Mouse (Mus musculus) layer of hippocampus, adult 9-11 months (tissue): ENCODE measurements around the gene Nenf.

Experiments
- DNase-seq: peaks from one replicate; pipeline ENCODE4 v3.0.0; 2022

Gene Nenf

DNA sequence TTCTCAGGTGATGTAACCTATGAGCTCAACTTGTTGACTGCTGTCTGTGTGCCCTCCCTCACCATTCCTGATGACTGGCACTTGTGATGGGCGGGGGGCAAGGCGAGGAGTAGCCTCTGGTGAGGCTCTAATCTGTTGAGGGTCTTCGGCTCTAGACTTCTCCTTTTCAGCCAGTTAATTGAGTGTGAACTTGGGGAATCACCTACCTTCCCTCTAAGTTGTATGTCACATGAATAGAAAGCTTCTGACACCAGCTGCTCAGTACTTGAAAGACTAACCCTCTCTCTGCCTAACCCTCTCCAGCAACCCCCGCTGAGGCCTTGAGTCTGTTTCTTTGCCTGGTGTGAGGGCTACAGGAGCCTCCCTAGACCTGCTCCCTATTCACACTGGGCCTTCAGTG lies 39.7 kb downstream of the Nenf start:
- DNase-seq: no peak

DNA sequence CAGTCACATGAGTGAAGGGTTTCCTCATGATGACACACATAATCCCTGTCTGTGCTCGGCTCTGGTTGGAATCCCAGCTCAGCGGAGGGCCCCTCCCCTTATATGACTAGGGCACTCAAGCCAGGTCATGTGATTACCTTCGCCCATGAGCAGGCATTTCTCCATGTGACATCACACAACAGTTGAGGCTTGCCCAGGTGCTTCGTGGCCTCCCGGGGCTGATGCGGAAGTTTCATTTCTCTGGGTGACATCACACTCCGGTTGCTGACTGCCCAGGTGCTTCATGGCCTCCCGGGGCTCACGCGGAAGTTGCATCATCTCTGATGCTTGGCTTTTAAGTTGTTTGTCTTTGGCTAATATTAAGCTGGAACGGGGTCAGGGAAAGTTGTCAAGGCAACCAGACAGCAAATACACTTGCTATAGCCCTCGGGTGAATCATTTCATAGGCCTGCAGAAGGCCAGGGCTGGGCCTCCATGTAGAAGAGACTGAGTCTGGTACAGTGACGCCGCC lies 40.4 kb downstream of the Nenf start:
- DNase-seq: no peak

DNA sequence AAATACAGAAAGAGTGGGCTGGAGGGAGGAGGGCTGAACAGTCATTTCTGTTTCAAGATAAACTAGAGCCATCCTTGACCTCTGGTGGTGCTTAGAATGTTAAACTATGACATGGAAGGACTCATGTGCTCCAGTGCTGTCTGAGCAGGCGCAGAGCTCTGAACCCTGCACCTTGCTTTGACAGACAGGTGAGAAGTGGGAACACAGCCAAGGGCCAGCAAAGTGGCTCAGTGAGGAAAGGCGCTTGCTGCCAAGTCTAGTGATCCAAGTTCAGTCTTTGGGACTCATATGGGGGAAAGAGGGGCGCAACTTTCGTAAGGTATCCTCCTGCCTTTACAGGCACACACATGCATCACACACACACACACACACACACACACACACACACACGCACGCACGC lies 41.8 kb downstream of the Nenf start:
- DNase-seq: no peak

DNA sequence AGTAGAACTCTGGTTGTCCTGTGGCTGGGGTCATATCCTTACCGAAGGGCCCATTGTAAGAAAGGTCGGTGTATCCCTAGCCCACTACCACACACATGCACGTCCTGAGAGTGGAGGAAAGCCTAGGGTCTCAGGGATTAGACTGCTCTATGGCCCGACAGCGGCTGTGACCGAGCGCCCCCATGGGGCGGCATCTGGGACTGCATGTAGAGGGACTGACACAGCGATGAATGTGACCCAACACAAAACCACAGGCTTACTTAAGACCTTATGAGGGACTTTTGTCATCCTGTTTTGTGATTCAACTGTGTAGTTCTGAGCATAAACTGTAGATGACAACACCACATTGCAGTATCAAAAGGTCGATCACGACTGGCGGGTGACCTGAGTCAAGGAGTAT lies 42.5 kb downstream of the Nenf start:
- peak; percentile 57 for DNase-seq

DNA sequence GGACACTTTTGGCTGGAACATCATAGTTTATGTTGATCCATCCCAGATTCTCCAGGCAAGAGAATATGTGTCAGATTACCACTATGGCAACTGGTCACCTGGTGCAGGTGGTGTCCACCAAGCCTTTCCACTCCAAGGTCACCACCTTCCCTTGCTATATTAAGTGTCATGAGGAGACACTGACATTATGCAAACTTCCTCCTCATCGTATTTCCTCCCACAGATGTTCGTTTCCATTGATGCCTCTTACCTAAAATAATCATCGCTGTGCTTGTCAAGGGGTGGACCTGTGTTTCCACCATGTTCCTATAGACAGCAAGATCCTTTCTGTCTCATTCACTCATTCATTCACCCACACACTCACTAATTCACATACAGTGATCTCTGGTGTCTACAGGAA lies 45.3 kb downstream of the Nenf start:
- DNase-seq: no peak

DNA sequence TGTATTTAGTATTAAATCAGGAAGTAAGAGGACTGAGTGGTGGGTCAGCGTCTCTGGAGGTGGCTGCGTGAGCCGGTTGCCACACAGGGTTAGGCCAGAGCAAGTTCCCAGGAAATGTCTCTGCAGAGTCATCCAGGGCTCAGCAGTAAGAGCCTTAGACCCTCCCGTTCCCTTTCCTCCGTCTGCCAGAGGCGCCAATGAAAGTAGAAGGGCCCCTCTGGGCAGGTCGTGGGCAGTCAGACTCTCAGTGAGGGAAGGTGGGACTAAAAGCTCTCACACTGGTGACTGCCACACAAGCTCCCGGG lies 48.4 kb downstream of the Nenf start:
- peak; percentile 89 for DNase-seq

DNA sequence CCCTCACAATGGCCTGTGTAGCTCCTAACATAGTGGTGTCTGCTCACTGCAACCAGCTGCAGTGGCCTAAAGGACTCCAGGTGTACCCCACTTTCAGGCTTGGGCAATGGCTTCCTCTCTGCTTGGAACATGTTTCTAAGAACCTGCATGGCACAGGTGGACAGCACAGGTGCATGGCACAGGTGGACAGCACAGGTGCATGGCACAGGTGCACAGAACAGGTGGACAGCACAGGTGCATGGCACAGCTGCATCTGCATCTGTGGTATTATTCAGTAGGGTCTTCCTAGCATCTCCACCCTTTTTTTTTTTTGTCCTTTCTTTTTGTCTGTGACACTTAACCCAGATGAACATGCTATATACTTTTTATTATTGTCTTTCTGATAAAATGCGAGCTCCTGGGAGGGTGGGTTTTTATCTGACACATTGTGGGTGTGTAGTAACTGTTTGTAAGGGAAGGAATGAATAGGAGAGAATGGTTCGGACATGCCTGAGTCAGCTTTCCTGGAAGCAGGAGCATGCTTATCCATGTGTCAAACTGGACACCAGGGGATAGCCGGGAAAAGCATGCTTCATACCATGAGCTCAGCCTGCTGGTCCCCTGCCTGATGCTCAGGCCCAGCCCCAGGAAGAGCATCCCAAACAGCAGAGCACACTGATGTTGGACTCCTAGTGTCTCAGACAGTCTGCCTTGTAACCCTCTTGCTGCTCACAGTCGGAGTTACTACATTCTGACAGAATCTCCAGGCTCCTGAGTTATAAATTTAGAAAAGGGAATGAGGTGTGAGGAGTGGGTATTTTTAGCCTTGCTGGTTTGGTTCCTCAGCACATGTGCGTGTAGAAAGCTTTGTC lies 49.0 kb downstream of the Nenf start:
- no peak for DNase-seq

DNA sequence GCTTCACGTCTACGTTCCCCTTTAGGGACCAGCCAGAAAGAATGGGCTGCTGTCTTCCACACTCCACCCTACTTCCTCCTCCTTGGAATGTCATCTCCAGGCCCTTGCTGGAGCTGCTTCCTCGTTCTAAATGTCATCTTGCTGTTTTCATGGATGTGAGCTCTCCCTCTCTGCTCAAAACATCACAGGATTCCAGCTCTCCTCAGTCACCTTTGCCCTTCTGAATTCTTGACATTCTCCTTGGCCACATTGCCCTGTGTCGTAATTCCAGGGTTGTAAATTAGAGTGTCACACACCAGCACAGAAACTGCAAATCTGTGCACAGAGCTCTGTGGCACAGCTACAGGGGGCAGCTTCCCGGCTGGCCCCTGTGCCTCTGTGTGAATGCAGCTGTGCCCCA lies 50.1 kb downstream of the Nenf start:
- DNase-seq: no peak

DNA sequence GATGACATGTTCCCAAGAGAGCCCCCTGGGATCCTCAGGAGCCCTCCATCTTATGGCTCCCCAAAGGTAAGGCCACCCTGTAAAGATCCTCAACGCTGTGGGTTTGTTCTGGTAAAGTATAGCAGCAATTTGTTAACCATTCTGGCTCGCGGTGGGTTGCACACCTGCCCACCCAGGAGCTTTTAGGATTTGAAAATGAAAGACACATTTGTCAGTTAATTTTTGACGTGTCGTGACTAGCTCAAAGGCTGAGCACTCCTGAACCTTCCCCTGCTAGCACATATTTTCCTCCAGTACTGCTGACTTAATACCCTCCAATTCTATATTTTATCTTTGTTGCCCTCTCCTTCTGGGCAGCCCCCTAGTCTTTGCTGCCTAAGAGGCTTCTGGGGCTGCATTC lies 50.8 kb downstream of the Nenf start:
- DNase-seq: no peak

DNA sequence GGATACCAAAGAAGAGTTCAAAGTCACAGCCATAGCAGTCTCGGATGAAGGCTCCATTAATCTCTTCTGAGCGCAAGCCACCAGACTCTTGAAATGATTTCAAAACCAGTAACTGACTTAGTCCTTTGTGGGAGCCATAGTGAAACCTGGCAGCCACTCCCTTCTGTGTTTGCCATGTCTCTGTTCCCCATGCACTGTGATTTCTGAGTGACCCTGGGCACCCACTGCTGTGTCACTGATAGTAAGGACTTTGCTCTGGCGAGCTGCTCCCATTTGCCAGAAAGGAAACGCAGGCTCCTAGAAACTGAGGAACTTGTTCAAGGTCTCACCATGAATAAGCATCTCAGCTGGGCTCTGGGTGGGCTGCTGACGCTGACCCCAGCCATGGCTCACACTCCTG lies 54.5 kb downstream of the Nenf start:
- no peak for DNase-seq

DNA sequence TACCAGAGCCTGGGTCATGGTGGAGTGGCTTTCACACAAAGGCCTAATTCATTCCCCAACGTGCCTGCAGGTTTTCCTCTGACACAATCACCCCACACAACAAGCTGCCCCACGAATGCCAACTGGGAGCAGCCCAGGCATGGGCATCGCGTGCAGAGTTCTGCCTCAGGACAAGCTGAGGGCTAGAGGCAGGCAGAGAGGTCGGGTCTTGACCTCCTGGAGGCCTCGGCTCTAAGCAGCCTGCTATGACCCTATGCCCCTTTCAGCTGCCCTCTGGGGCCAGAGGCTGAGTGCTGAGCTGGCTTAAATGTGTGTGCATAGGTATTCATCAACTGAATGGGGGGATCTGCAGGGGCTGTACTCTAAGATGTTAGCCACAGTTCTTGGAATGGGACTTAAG lies 56.1 kb downstream of the Nenf start:
- no peak for DNase-seq

DNA sequence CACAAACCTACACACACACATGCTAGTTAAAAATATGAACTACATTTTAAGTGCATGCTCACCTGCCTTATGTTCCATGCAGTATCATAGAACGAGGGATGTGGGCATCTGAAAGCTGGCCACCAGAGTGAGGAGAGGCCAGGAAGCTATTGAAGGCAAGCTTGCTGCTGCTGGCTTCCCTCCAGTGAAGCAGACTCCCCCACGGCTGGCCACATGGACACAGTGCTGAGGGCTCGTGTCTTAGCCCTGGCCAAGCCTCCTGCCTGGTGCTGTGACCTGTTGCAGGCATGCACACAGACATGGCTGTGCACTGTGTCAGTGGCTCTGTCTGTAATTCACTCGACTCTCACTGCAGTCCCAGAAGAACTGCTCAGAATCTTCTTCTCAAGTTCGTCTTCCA lies 58.3 kb downstream of the Nenf start:
- peak; percentile 40 for DNase-seq

DNA sequence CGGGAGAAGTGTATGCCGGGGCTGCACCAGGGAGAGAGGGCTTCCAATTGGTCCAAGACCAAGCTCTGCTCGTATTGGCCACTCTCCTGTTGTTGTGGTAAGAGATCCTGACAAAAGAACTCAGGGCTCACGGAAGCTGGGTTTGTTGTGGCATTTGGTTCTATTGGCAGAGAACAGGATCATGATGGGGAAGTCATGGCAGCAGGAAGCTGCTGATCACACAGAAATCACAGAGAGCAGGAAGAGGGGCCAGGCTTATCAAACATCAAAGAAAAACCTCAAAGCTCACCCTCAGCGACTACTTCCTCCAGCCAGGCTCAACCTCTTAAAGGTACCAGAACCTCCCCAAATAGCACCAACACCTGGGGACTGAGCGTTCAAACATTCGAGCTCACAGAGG lies 58.9 kb downstream of the Nenf start:
- peak; percentile 33 for DNase-seq

DNA sequence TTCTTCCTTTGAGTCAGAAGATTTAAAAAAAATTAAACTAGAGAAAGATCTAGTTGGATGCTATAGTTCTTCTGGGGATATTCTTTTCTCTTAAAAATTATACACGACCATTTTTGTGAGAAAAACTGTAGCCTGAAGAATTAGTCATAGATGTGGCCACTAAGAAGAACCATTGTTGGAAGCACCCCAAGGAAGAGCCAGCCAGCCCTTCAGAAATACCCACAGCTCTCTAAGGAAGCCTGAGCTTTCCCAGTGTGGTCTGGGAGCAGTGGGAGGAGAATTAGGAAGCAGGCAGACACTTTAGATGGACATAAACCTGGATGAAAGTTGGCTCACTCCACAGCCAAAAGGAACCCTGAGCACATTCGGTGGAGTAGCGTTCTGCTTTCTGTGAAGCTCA lies 59.5 kb downstream of the Nenf start:
- DNase-seq: no peak

DNA sequence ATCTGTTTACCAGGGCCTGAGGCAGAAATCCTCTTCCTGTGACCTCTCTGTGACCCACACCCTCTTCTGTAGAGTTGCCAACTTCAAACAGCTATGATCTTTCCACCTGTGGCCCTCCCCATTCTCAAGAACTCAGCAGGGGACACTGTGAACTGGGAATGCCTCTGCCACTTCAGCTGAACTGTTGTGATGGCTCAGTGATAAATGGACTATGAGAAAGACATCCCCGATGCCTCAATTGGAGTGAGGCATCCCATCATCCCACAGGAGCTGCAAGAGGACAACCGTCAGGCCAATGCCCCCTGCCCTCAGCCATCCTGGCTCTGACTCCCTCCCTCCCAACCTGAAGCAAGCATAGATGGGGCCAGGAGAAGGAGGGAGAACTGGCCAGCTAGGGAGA lies 60.0 kb downstream of the Nenf start:
- DNase-seq: no peak

DNA sequence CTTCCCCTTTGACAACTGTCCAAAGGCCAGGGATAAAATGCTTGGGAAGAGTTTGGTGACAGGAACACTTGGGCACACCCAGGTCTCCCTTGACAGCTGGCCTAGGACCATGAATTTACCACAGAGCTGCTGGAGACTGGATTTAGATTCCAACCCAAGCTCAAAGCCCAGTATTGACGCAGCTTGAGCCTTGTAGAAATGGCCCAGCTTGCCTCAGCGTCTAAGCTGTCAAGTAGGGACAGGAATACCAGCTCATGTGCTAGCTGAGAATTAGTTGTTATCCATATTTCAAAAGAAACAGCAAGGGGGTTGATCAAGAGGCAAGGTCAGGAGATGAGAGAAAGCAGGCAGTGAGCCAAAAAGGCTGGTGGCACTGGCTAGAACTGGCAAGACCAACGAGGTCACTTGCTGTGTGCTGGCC lies 60.6 kb downstream of the Nenf start:
- no peak for DNase-seq
